Mouse (Mus musculus) C2C12 (cell line): ENCODE measurements around the gene Fam192a.

Experiments used
- CTCF ChIP-seq: IDR thresholded peaks from one replicate; pipeline ENCODE4 v1.5.1; 2011; ENCODE audit not compliant: control insufficient read depth, insufficient read depth, insufficient read length
- FOSL1 ChIP-seq: IDR thresholded peaks from one replicate; pipeline ENCODE4 v1.8.0; 2011; ENCODE audit warnings: mild to moderate bottlenecking, low read length; ENCODE audit not compliant: poor library complexity, insufficient read depth, severe bottlenecking
- USF1 ChIP-seq: IDR thresholded peaks from one replicate; pipeline ENCODE4 v1.6.1; 2011; ENCODE audit warnings: low read depth, mild to moderate bottlenecking, control low read depth, moderate library complexity

GRCm38 (mm10) chr8:94624885-94625284 is 23.1 kb upstream of the Fam192a start:
- TF ChIP-seq CTCF (no peak), USF1 (no peak), FOSL1 (no peak)
